Mouse (Mus musculus) embryonic facial prominence, embryonic 11.5 days (tissue): ENCODE results near the gene Nodal. TPM values are rescaled to one million over a fixed set of nuclear protein-coding genes. Genes with fewer than 3 reads are reported as not detected.
A peak's percentile ranks its signal among the peaks of the same experiment; 100 is the strongest.

Experiments
- ATAC-seq: fragments of 200-750 bp; cut with Nextera tagmentation; replicated peaks from 2 replicates; pipeline ENCODE4 v1.8.0; 2017; ENCODE audit warnings: low read depth; ENCODE audit not compliant: insufficient number of reproducible peaks, low FRiP score, low TSS enrichment
- DNase-seq: peaks from one replicate; pipeline ENCODE4 v3.0.0-alpha.2; 2015; ENCODE audit warnings: low spot score
- H3K27ac ChIP-seq: fragments of 300-500 bp; sonication (generic); replicated peaks from 2 replicates; pipeline ENCODE4 v1.5.1; 2014; ENCODE audit warnings: mild to moderate bottlenecking, low read depth, low read length, control low read depth
- H3K27me3 ChIP-seq: fragments of 300-500 bp; sonication (generic); 2 replicates; pipeline ENCODE4 v1.6.1; 2014; ENCODE audit warnings: mild to moderate bottlenecking, low read length, moderate library complexity, mixed read lengths; ENCODE audit not compliant: control insufficient read depth, insufficient read depth
- H3K36me3 ChIP-seq: fragments of 300-500 bp; sonication (generic); replicated peaks from 2 replicates; pipeline ENCODE4 v1.6.1; 2014; ENCODE audit warnings: low read depth, mild to moderate bottlenecking, low read length, moderate library complexity, mixed read lengths; ENCODE audit not compliant: control insufficient read depth, insufficient read depth
- H3K4me1 ChIP-seq: fragments of 300-500 bp; sonication (generic); 2 replicates; pipeline ENCODE4 v1.6.1; 2014; ENCODE audit warnings: low read length, mixed read lengths; ENCODE audit not compliant: control insufficient read depth, insufficient read depth
- H3K4me2 ChIP-seq: fragments of 300-500 bp; sonication (generic); 2 replicates; pipeline ENCODE4 v1.6.1; 2014; ENCODE audit warnings: low read depth, mild to moderate bottlenecking, control low read depth, low read length, moderate library complexity
- H3K4me3 ChIP-seq: fragments of 300-500 bp; sonication (generic); 2 replicates; pipeline ENCODE4 v1.5.1; 2014; ENCODE audit warnings: low read depth, low read length, control low read depth
- H3K9ac ChIP-seq: fragments of 300-500 bp; sonication (generic); replicated peaks from 2 replicates; pipeline ENCODE4 v1.6.1; 2014; ENCODE audit warnings: mild to moderate bottlenecking, control low read depth, low read length
- H3K9me3 ChIP-seq: fragments of 300-500 bp; sonication (generic); replicated peaks from 2 replicates; pipeline ENCODE4 v1.6.1; 2016; ENCODE audit warnings: mild to moderate bottlenecking, low read length, inconsistent platforms, mixed read lengths; ENCODE audit not compliant: control insufficient read depth
- WGBS: fragments of 180-500 bp; shearing (Covaris S2); extraction: QIAGEN DNeasy Blood & Tissue Kit; methylation state at CpG from one replicate; pipeline ENCODE4 v1.1.7; 2014; 5-methylcytosine and 5-hydroxymethylcytosine counted together
- polyA plus RNA-seq: library from polyadenylated mRNA; unstranded; fragments of >200 nt; fragmentation: Nextera tagmentation; extraction: Ambion mirVana; gene quantifications from 2 replicates; pipeline ENCODE4 v1.2.1, GENCODE M21; 2014

Gene Nodal
- polyA plus RNA-seq, 1 experiment from 2014 or later = 0.20 TPM

DNA sequence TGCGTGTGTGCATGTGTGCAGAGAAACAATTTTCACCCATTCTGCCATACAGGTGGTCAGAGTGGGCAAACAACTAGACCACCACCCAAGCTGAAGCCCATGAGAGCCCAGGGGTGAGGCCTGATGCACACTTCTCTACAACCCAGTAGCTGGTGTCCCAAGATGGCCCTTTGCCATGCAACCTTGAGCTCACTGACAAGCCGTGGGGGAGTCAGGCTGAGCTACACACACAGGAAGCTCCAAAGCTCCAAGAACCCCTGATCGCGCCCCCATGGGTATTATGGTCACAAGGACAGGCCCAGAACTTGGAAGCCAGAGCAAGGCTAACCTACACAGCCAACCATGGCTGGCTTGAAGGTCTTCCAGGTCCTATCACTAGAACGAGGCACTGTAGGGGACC is 39.7 kb upstream of the Nodal start:
- DNase-seq (no peak), ATAC-seq (no peak)
- Histone ChIP-seq H3K9me3 (no peaks in the 10 kb centered on the region), H3K36me3 (no peaks in the 10 kb centered on the region), H3K9ac (no peak overlapping the region), H3K4me1 (peaks cover 4% of the 10 kb centered on the region; the same call in 1 of the 2 replicates), H3K4me2 (no peak overlapping the region), H3K27me3 (no peaks in the 10 kb centered on the region), H3K27ac (no peak overlapping the region), H3K4me3 (no peak overlapping the region)
- 93% methylated on average over 5 of the region's 5 CpGs for WGBS

DNA sequence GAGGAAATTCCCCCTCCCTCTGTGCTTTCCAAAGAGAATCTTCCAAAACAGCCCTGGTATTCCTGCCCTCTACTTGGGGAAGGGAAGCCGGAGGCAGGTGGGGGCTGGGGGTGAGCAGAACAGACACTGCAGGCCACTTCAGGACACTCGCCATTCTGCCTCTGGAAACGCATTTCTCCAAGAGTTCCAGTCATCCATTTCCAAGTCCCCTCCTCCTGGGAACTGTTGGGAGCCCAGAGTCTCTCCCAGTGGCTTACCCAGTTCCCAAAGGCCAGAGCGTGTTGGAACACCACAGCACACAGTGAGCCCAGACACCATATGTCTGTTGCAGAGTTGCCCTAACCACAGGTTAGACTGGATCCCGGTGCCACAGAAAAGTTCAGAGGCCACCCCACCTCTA is 39.1 kb upstream of the Nodal start:
- Histone ChIP-seq H3K4me2 (no peak overlapping the region), H3K27me3 (no peaks in the 10 kb centered on the region), H3K9me3 (no peaks in the 10 kb centered on the region), H3K4me3 (no peak overlapping the region), H3K36me3 (no peaks in the 10 kb centered on the region), H3K9ac (no peak overlapping the region), H3K27ac (no peak overlapping the region), H3K4me1 (peaks cover 4% of the 10 kb centered on the region; the same call in 1 of the 2 replicates)
- DNase-seq (no peak), ATAC-seq (no peak)
- 83% methylated on average over 5 of the region's 5 CpGs for WGBS

DNA sequence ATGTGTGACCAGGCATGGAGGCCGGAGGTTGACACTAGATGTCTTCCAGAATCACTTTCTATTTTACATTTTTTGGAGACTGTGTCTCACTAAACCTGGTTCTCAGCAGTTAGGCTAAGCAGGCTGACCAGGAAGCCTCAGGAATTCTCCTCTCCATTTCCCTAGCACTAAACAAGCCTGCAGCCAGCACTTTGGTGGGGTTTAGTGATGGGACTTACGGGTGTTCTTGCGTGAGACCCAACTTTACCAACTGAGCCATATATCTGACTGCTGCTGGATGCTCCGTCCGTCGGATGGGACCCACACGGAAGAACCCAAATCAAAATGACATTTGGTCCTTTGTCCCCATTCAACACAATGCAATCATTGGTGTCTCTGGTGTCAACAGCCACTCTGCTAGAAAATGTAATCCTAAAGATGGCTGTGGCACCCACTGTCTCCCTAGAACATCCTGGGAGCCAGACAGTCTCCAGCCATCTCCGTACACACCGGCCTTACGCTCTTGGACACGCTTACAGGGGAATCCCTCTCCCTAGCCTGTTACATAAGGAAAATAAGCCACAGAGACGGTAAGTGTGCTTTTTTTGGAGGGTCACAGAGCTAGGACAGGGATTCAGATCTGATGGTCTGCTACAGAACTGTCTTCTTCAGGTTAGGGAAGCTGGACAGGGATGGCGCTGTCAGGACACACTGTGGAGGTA is 38.3 kb upstream of the Nodal start:
- Histone ChIP-seq H3K4me1 (peaks cover 4% of the 10 kb centered on the region; the same call in 1 of the 2 replicates), H3K4me2 (no peak overlapping the region), H3K9me3 (no peaks in the 10 kb centered on the region), H3K4me3 (no peak overlapping the region), H3K9ac (peak overlapping the region; percentile 2; the same call in 1 of the 2 replicates), H3K36me3 (no peaks in the 10 kb centered on the region), H3K27me3 (no peaks in the 10 kb centered on the region), H3K27ac (no peak overlapping the region)
- DNase-seq (no peak), ATAC-seq (no peak)
- 90% methylated on average over 13 of the region's 13 CpGs for WGBS

- Histone ChIP-seq H3K27me3 (no peaks in the 10 kb centered on the region), H3K4me2 (peak overlapping the region; percentile 19; the same call in 1 of the 2 replicates), H3K27ac (no peak overlapping the region; the same call in 1 of the 2 replicates), H3K4me1 (peaks cover 4% of the 10 kb centered on the region; the same call in 1 of the 2 replicates), H3K9ac (peak overlapping the region; percentile 2; the same call in 1 of the 2 replicates), H3K36me3 (no peaks in the 10 kb centered on the region), H3K4me3 (no peak overlapping the region), H3K9me3 (no peaks in the 10 kb centered on the region)
- WGBS = 16% methylated on average over 9 of the region's 9 CpGs
- ATAC-seq = no peak
- no peak for DNase-seq
These were observed 37.6 kb upstream of the Nodal start for GRCm38 (mm10) chr10:61380186-61380585.

DNA sequence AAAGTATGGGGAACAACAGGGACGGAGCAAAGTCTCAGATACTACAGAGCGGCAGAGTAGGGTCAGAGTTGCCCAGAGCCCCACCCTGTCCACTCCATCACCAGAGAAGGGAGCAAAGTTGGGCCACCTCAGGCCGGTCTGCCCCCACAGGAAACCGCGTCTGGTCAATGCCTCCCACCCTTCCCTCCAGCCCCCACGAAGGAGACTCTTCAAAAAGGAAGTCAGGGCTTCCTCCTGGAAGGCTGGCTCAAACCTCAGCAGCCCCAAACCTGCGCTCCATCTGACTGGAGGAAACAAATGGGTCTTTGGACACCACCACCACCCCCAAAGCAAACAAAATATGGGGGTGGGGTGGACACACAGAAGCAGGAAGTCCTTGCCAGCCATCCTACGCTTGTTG is 35.9 kb upstream of the Nodal start:
- ATAC-seq (no peak), DNase-seq (no peak)
- Histone ChIP-seq H3K9ac (no peak overlapping the region), H3K4me3 (peak overlapping the region; percentile 54), H3K4me1 (peaks cover 4% of the 10 kb centered on the region; the same call in 1 of the 2 replicates), H3K36me3 (no peaks in the 10 kb centered on the region), H3K9me3 (no peaks in the 10 kb centered on the region), H3K4me2 (peak overlapping the region; percentile 77), H3K27ac (no peak overlapping the region), H3K27me3 (no peaks in the 10 kb centered on the region)
- WGBS = 11% methylated on average over 8 of the region's 8 CpGs

DNA sequence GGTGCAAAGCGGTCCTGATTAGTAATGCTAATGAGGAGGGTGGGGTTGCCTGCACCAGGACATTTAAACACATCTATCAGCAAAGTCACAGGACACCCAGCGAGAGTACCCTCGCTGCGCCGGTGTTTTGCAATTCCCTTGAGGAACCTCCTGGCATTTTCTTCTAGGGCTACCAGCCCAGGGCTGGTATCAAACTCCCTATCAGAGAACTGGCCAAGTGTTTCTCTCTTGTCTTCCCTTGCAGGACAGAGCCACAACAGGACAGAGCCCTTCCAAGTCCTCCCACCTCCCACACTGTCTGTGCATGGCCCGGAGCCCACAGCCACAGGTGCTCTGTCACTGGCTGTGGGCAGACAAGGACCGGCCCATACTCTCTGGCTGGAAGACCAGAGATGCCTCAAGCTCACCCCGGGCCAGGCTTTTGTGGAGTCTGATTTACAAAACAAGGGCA is 35.5 kb upstream of the Nodal start:
- ATAC-seq = no peak
- peak overlapping the region; percentile 80 for H3K9ac ChIP-seq
- no peak for DNase-seq
- peaks cover 4% of the 10 kb centered on the region; the same call in 1 of the 2 replicates for H3K4me1 ChIP-seq
- no peaks in the 10 kb centered on the region for H3K9me3 ChIP-seq
- H3K4me3 ChIP-seq = peak overlapping the region; percentile 54
- H3K36me3 ChIP-seq = no peaks in the 10 kb centered on the region
- H3K27ac ChIP-seq = no peak overlapping the region
- WGBS = under 1% methylated on average over 8 of the region's 8 CpGs
- H3K4me2 ChIP-seq = peak overlapping the region; percentile 77
- no peaks in the 10 kb centered on the region for H3K27me3 ChIP-seq

- H3K36me3 ChIP-seq = no peaks in the 10 kb centered on the region
- no peaks in the 10 kb centered on the region for H3K9me3 ChIP-seq
- no peaks in the 10 kb centered on the region for H3K27me3 ChIP-seq
- H3K4me3 ChIP-seq = peak within 1 kb of the TSS; percentile 54
- peaks cover 4% of the 10 kb centered on the region; the same call in 1 of the 2 replicates for H3K4me1 ChIP-seq
- WGBS = 0% methylated on average over 58 of the region's 60 CpGs
- H3K4me2 ChIP-seq = peak within 1 kb of the TSS; percentile 77
- no peak within 1 kb of the TSS; the same call in 1 of the 2 replicates for H3K27ac ChIP-seq
- peak within 1 kb of the TSS; percentile 80 for H3K9ac ChIP-seq
- peak; percentile 84 for DNase-seq
- ATAC-seq = peak; percentile 81
These were observed 34.6 kb upstream of the Nodal start, which contains the start of gene Pald1 for GRCm38 (mm10) chr10:61383021-61383714. TSS of gene Pald1 (minus strand) at chr10:61383530.

GRCm38 (mm10) chr10:61383715-61384047 is 34.1 kb upstream of the Nodal start:
- H3K9ac ChIP-seq = peak overlapping the region; percentile 80
- H3K27ac ChIP-seq = no peak overlapping the region
- H3K4me2 ChIP-seq = peak overlapping the region; percentile 77
- ATAC-seq (no peak; the same call in 1 of the 2 replicates), DNase-seq (no peak)
- no peaks in the 10 kb centered on the region for H3K9me3 ChIP-seq
- H3K27me3 ChIP-seq = no peaks in the 10 kb centered on the region
- H3K36me3 ChIP-seq = no peaks in the 10 kb centered on the region
- peak overlapping the region; percentile 54 for H3K4me3 ChIP-seq
- WGBS = 2% methylated on average over 11 of the region's 11 CpGs
- peaks cover 4% of the 10 kb centered on the region; the same call in 1 of the 2 replicates for H3K4me1 ChIP-seq
